In the genomic region with DNA sequence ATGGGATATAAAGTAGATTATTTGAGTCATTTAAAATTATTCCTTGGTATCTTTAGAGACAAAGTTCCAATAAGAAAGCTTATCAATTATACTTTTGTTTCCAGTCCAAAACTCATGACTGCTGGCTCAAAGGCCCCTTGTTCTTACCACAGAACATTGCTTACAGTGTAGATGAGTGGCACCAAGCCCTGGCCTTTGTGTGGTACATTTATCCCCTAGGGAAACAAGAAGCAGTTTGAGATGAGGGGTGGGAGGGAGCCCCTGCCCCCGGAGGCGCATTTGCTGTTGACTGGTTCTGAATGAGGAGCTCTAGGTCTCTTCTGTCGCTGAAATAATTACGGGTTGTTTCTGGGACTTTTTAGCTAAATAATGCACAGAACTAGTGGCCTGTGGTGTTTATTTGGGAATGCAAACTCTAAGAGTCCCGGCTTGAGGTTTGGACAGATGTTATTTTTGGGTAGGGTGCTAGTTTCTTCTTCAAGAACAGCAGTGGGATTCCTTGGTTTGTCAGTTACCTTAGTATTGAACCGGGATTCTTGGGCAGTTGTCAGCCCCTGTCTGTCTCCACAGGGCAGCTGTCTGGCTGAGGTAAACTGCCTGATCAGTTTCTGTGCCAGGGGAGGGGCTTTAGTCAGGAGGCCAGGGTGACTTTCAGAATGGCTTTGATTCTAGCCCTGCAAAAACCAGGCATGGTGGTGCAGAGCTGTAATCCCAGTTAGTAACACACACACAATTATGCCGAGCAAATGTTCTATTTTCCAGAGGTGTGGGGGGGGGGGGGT, we compare ENCODE assay signal across 9 mouse cellular contexts. TPM values are rescaled to one million over a fixed set of nuclear protein-coding genes. Genes with fewer than 3 reads are reported as not detected.
DNase-seq lines count a peak whose midpoint lies in the region; ATAC-seq lines count a peak whose summit lies in the region.
"Had no signal": no experiment of that assay in that cellular context is flagged by ENCODE, and none has a peak within 500 bp of the region (broad histone marks: within the 10 kb centered on the region; RNA-seq: fewer than 3 reads in every experiment).

No protein-coding gene starts in this region.

- peaks cover 65% of the 10 kb centered on the region for H3K4me1 ChIP-seq in lung, embryonic 15.5 days
- H3K4me1 ChIP-seq in forebrain, embryonic 12.5 days, result peaks cover 56% of the 10 kb centered on the region
- peaks cover 52% of the 10 kb centered on the region for H3K4me1 ChIP-seq in intestine, embryonic 15.5 days (replicated peaks)
- H3K4me1 ChIP-seq in stomach, embryonic 15.5 days, result peaks cover 37% of the 10 kb centered on the region

- H3K27me3 ChIP-seq in lung, embryonic 15.5 days, result no peaks in the 10 kb centered on the region
- no peaks in the 10 kb centered on the region for H3K27me3 ChIP-seq in forebrain, embryonic 12.5 days
- H3K27me3 ChIP-seq in intestine, embryonic 15.5 days (replicated peaks), result no peaks in the 10 kb centered on the region
- H3K27me3 ChIP-seq in stomach, embryonic 15.5 days (replicated peaks), result no peaks in the 10 kb centered on the region

- H3K4me2 ChIP-seq in lung, embryonic 15.5 days, result no peak overlapping the region
- peak overlapping the region; percentile 2; the same call in 1 of the 2 replicates for H3K4me2 ChIP-seq in forebrain, embryonic 12.5 days
- no peak overlapping the region for H3K4me2 ChIP-seq in intestine, embryonic 15.5 days (replicated peaks)
- no peak overlapping the region for H3K4me2 ChIP-seq in stomach, embryonic 15.5 days

- no peaks in the 10 kb centered on the region for H3K36me3 ChIP-seq in lung, embryonic 15.5 days
- no peaks in the 10 kb centered on the region for H3K36me3 ChIP-seq in forebrain, embryonic 12.5 days (replicated peaks)
- no peaks in the 10 kb centered on the region for H3K36me3 ChIP-seq in intestine, embryonic 15.5 days
- H3K36me3 ChIP-seq in stomach, embryonic 15.5 days, result no peaks in the 10 kb centered on the region

- intact Hi-C loops in gastrocnemius, postnatal 14 days (cut with DNase I; ENCODE audit: low total_unique reads), result no loop called here

- peak overlapping the region; percentile 39; the same call in 1 of the 2 replicates for H3K27ac ChIP-seq in lung, embryonic 15.5 days
- H3K27ac ChIP-seq in forebrain, embryonic 12.5 days, result peak overlapping the region; percentile 98
- H3K27ac ChIP-seq in intestine, embryonic 15.5 days, result peak overlapping the region; percentile 98
- H3K27ac ChIP-seq in stomach, embryonic 15.5 days, result peak overlapping the region; percentile 97

- no peak for ATAC-seq in lung, embryonic 15.5 days (ENCODE audit: borderline replicate concordance, extremely low read depth, low FRiP score, low TSS enrichment)
- ATAC-seq in forebrain, embryonic 12.5 days (ENCODE audit: low FRiP score), result no peak
- no peak for ATAC-seq in intestine, embryonic 15.5 days
- ATAC-seq in stomach, embryonic 15.5 days (ENCODE audit: insufficient read depth, low FRiP score, low read depth), result no peak
- ATAC-seq in granulocyte monocyte progenitor cell, adult 5-6 weeks (replicated peaks; ENCODE audit: poor library complexity, severe bottlenecking), result no peak

- 72% methylated on average over 7 of the region's 7 CpGs for WGBS in lung, embryonic 15.5 days
- 46% methylated on average over 7 of the region's 7 CpGs for WGBS in forebrain, embryonic 12.5 days
- WGBS in intestine, embryonic 15.5 days, result 66% methylated on average over 7 of the region's 7 CpGs
- 67% methylated on average over 7 of the region's 7 CpGs for WGBS in stomach, embryonic 15.5 days

- no peak for DNase-seq in lung, postnatal 36 days
- DNase-seq in thymus, postnatal 36 days, result no peak
- no peak for DNase-seq in gastrocnemius, postnatal 14 days

- H3K9me3 ChIP-seq in lung, embryonic 15.5 days, result no peaks in the 10 kb centered on the region
- H3K9me3 ChIP-seq in forebrain, embryonic 12.5 days, result no peaks in the 10 kb centered on the region
- H3K9me3 ChIP-seq in intestine, embryonic 15.5 days, result no peaks in the 10 kb centered on the region
- H3K9me3 ChIP-seq in stomach, embryonic 15.5 days, result no peaks in the 10 kb centered on the region

- H3K4me3 ChIP-seq in lung, embryonic 15.5 days, result no peak overlapping the region
- no peak overlapping the region for H3K4me3 ChIP-seq in forebrain, embryonic 12.5 days (replicated peaks)
- H3K4me3 ChIP-seq in intestine, embryonic 15.5 days (replicated peaks), result no peak overlapping the region
- no peak overlapping the region for H3K4me3 ChIP-seq in stomach, embryonic 15.5 days (replicated peaks)

- H3K9ac ChIP-seq in lung, embryonic 15.5 days, result no peak overlapping the region
- no peak overlapping the region for H3K9ac ChIP-seq in forebrain, embryonic 12.5 days
- H3K9ac ChIP-seq in intestine, embryonic 15.5 days, result no peak overlapping the region
- H3K9ac ChIP-seq in stomach, embryonic 15.5 days, result no peak overlapping the region

RNA-seq across cellular contexts. Expression of a gene that starts 19.4 kb away (rescaled TPM):
- 9.9 and 10.9 TPM in 2 replicates for polyA plus RNA-seq in lung, embryonic 15.5 days (2015; fragmentation: Nextera tagmentation; extraction: Ambion mirVana)
- polyA plus RNA-seq in forebrain, embryonic 12.5 days (2016; fragmentation: Nextera tagmentation; extraction: Ambion mirVana), result 6.9 and 8.9 TPM in 2 replicates
- 15.5 and 17.4 TPM in 2 replicates for polyA plus RNA-seq in intestine, embryonic 15.5 days (2015; fragmentation: Nextera tagmentation; extraction: Ambion mirVana)
- 13.0 and 13.8 TPM in 2 replicates for polyA plus RNA-seq in stomach, embryonic 15.5 days (2015; fragmentation: Nextera tagmentation; extraction: Ambion mirVana)
- total RNA-seq in granulocyte monocyte progenitor cell, adult 5-6 weeks (2014; fragmentation: Nextera tagmentation), result 6.0 and 23.7 TPM in 2 replicates
- total RNA-seq in granulocyte monocyte progenitor cell, adult 5-6 weeks (2017), result 24.1 and 24.3 TPM in 2 replicates
- total RNA-seq in gastrocnemius, postnatal 14 days (2021), result 1 to 10 TPM; 7.3 to 8.1 TPM

RNA-seq across cellular contexts. Expression of a gene that starts 19.7 kb away (rescaled TPM):
- polyA plus RNA-seq in lung, embryonic 15.5 days (2015; fragmentation: Nextera tagmentation; extraction: Ambion mirVana), result 26.0 and 28.3 TPM in 2 replicates
- 13.9 and 15.2 TPM in 2 replicates for polyA plus RNA-seq in forebrain, embryonic 12.5 days (2016; fragmentation: Nextera tagmentation; extraction: Ambion mirVana)
- polyA plus RNA-seq in intestine, embryonic 15.5 days (2015; fragmentation: Nextera tagmentation; extraction: Ambion mirVana), result 27.6 TPM in 2 replicates
- polyA plus RNA-seq in stomach, embryonic 15.5 days (2015; fragmentation: Nextera tagmentation; extraction: Ambion mirVana), result 27.5 and 27.6 TPM in 2 replicates
- total RNA-seq in granulocyte monocyte progenitor cell, adult 5-6 weeks (2014; fragmentation: Nextera tagmentation), result 23.4 and 25.4 TPM in 2 replicates
- 11.3 and 12.4 TPM in 2 replicates for total RNA-seq in granulocyte monocyte progenitor cell, adult 5-6 weeks (2017)
- total RNA-seq in gastrocnemius, postnatal 14 days (2021), result 1 to 10 TPM; 7.0 to 7.4 TPM

RNA-seq across cellular contexts. Expression of a gene that starts 19.8 kb away (rescaled TPM):
- polyA plus RNA-seq in lung, embryonic 15.5 days (2015; fragmentation: Nextera tagmentation; extraction: Ambion mirVana), result 2.5 and 2.8 TPM in 2 replicates
- 1.1 TPM in 1 of 2 replicates, not detected in the other for polyA plus RNA-seq in forebrain, embryonic 12.5 days (2016; fragmentation: Nextera tagmentation; extraction: Ambion mirVana)
- polyA plus RNA-seq in intestine, embryonic 15.5 days (2015; fragmentation: Nextera tagmentation; extraction: Ambion mirVana), result 1.3 TPM in 1 of 2 replicates, not detected in the other
- not detected in 2 replicates for polyA plus RNA-seq in stomach, embryonic 15.5 days (2015; fragmentation: Nextera tagmentation; extraction: Ambion mirVana)
- total RNA-seq in granulocyte monocyte progenitor cell, adult 5-6 weeks (2014; fragmentation: Nextera tagmentation), result not detected in 2 replicates
- total RNA-seq in granulocyte monocyte progenitor cell, adult 5-6 weeks (2017), result not detected in 2 replicates
- not detected for total RNA-seq in gastrocnemius, postnatal 14 days (2021)
- total RNA-seq: layer of hippocampus, postnatal 14 days had no signal

Comparison
In these comparisons a context has a peak if more than half of its experiments do, and no peak if none do; other contexts are left out.
1. H3K27ac ChIP-seq: peak in every context shown above with its lines; median percentile 98 in forebrain, embryonic 12.5 days; 98 in intestine, embryonic 15.5 days; 97 in stomach, embryonic 15.5 days; 39 in lung, embryonic 15.5 days.